Mouse (Mus musculus) myocyte (in vitro differentiated cells): ENCODE measurements around the gene Sh3tc1. TPM values are rescaled to one million over a fixed set of nuclear protein-coding genes. Genes with fewer than 3 reads are reported as not detected.

ENCODE experiments used
- H3K27me3 ChIP-seq: one replicate; pipeline ENCODE4 v1.6.1; 2011; ENCODE audit not compliant: control insufficient read depth, insufficient read depth, insufficient read length
- H3K36me3 ChIP-seq: one replicate; pipeline ENCODE4 v1.6.1; 2011; ENCODE audit not compliant: control insufficient read depth, insufficient read depth
- H3K4me2 ChIP-seq: one replicate; pipeline ENCODE4 v1.6.1; 2011; ENCODE audit warnings: low read depth, control low read depth
- H3K4me3 ChIP-seq: one replicate; pipeline ENCODE4 v1.5.1; 2011; ENCODE audit warnings: mild to moderate bottlenecking, control low read depth, moderate library complexity
- H3K79me2 ChIP-seq: one replicate; pipeline ENCODE4 v1.6.1; 2011; ENCODE audit not compliant: control insufficient read depth, insufficient read depth
- H3ac ChIP-seq: one replicate; pipeline ENCODE4 v1.6.1; 2011; ENCODE audit not compliant: control insufficient read depth, insufficient read length
- CEBPB ChIP-seq: IDR thresholded peaks from 2 replicates; pipeline ENCODE4 v1.6.1; 2011; ENCODE audit warnings: mild to moderate bottlenecking, moderate library complexity; ENCODE audit not compliant: poor library complexity, insufficient read depth, severe bottlenecking
- E2F4 ChIP-seq: IDR thresholded peaks from one replicate; pipeline ENCODE4 v1.6.1; 2011; ENCODE audit warnings: mild to moderate bottlenecking, control low read depth, moderate library complexity; ENCODE audit not compliant: insufficient read depth
- MAX ChIP-seq: IDR thresholded peaks from one replicate; pipeline ENCODE4 v1.6.1; 2011; ENCODE audit warnings: low read depth, mild to moderate bottlenecking, control low read depth
- MYOD1 ChIP-seq, 3 experiments: IDR thresholded peaks; one replicate each; pipeline ENCODE4 v1.6.1; 2011; ENCODE audit warnings: control low read depth in 2 of 3, low read depth in 2 of 3, mild to moderate bottlenecking in 2 of 3, moderate library complexity in 1 of 3; ENCODE audit not compliant: insufficient read length in 2 of 3, control insufficient read depth in 1 of 3
- MYOG ChIP-seq, 3 experiments: IDR thresholded peaks; one replicate each; pipeline ENCODE4 v1.6.1; 2011; ENCODE audit warnings: control low read depth in 2 of 3, low read depth in 2 of 3, mild to moderate bottlenecking in 2 of 3; ENCODE audit not compliant: insufficient read length in 2 of 3, control insufficient read depth in 1 of 3, insufficient read depth in 1 of 3
- POLR2A ChIP-seq: IDR thresholded peaks from one replicate; pipeline ENCODE4 v1.6.1; 2011; ENCODE audit warnings: low read depth, mild to moderate bottlenecking, control low read depth, moderate library complexity; ENCODE audit not compliant: insufficient read length
- POLR2AphosphoS2 ChIP-seq: IDR thresholded peaks from one replicate; pipeline ENCODE4 v1.6.1; 2011; ENCODE audit warnings: low read depth, control low read depth; ENCODE audit not compliant: insufficient read length
- REST ChIP-seq: IDR thresholded peaks from one replicate; pipeline ENCODE4 v1.6.1; 2011; ENCODE audit warnings: mild to moderate bottlenecking, control low read depth, moderate library complexity; ENCODE audit not compliant: insufficient read depth, insufficient read length
- SRF ChIP-seq: IDR thresholded peaks from one replicate; pipeline ENCODE4 v1.6.1; 2011; ENCODE audit warnings: low read depth; ENCODE audit not compliant: control insufficient read depth, insufficient read length
- TCF12 ChIP-seq: IDR thresholded peaks from one replicate; pipeline ENCODE4 v1.6.1; 2011; ENCODE audit warnings: mild to moderate bottlenecking, control low read depth; ENCODE audit not compliant: poor library complexity, insufficient read depth, severe bottlenecking
- TCF3 ChIP-seq: IDR thresholded peaks from one replicate; pipeline ENCODE4 v1.6.1; 2011; ENCODE audit warnings: low read depth, control low read depth; ENCODE audit not compliant: insufficient read length
- USF1 ChIP-seq: IDR thresholded peaks from one replicate; pipeline ENCODE4 v1.6.1; 2011; ENCODE audit warnings: low read depth, mild to moderate bottlenecking, control low read depth, moderate library complexity
- polyA plus RNA-seq: library from polyadenylated mRNA; unstranded; fragments of >200 nt; fragmentation: generic; extraction: Trizol; gene quantifications from one replicate; pipeline ENCODE4 v1.2.1, GENCODE M21; 2012; ENCODE audit warnings: missing spikeins

The Sh3tc1 gene
- polyA plus RNA-seq, result 0.26 TPM

DNA sequence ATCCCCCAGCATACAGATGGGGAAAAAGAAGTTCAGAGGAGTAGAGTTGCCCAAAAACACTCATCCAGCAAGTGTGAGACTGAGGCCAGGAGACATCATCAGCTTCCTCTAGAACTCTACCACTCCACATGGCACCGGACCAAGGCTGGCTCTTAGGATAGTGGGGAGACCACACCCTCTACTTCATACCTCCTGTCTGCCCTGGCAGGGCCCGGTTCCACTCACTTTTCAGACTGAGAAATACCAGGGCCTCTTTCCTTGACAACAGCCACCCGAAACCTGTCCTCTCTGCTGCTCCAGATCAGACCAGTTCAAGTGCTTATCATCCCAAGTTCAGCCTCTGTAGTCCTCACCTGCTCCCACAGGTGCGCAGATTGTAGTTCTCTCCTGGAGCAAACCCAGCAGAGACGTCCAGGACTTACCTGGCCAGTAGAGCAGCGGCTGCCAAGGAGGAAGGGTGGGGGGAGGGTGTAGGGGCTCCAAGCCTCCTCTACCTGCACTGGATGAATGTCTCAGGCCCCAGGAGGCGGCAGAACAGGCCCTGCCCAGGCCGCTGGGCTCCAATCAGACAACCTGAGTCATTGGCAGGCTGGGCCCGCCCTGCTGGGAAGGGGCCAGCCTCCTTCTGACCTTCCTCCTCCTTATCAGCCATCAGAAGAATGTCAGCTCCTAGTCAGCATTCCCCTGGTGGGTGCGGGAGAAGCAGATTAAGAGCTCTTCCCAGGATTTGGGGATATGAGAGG lies at the start of gene Sh3tc1:
Sh3tc1 (minus strand) TSS at position 452 of the 743 bp plus-strand sequence.
- Histone ChIP-seq H3K27me3 (peaks cover 12% of the 10 kb centered on the region), H3K4me3 (no peak within 1 kb of the TSS), H3K4me2 (no peak within 1 kb of the TSS), H3K36me3 (no peaks in the 10 kb centered on the region), H3K79me2 (no peaks in the 10 kb centered on the region), H3ac (no peak within 1 kb of the TSS)
- TF ChIP-seq MYOD1 (IDR thresholded peaks at IDR 0.05; ENCODE audit: control insufficient read depth in 1 of 3, insufficient read length in 2 of 3, low read depth in 2 of 3) (no peak), POLR2AphosphoS2 (no peak), POLR2A (no peak), TCF12 (no peak), TCF3 (no peak), MYOG (IDR thresholded peaks at IDR 0.05; ENCODE audit: control insufficient read depth in 1 of 3, insufficient read depth in 1 of 3, insufficient read length in 2 of 3, low read depth in 2 of 3) (no peak), SRF (no peak), E2F4 (no peak), REST (no peak), USF1 (no peak), MAX (no peak), CEBPB (no peak)

DNA sequence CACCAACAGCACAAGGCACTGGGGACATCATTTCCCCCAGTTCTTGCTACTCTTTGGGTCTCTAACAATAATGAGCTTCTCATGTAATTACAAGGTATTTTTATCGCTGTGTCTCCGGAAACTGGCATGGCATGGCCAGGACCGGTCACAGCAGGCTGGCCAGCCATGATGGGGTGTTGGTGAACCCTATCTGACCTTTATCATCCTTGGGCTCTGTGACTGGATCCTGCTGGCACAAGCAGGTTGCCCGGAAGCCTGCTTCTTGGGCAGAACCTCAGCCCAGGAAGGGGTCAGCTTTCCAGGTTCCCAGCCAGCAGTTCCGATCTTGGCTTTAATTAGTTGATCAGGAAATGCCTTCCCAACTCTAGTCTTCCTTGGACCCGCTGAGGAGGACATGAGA lies 48.9 kb upstream of the Sh3tc1 start:
- peaks cover 29% of the 10 kb centered on the region for H3K27me3 ChIP-seq
- no peaks in the 10 kb centered on the region for H3K79me2 ChIP-seq
- H3K36me3 ChIP-seq, result no peaks in the 10 kb centered on the region
- TF ChIP-seq SRF (no peak), MYOD1 (IDR thresholded peaks at IDR 0.05; ENCODE audit: control insufficient read depth in 1 of 3, insufficient read length in 2 of 3, low read depth in 2 of 3) (no peak), MYOG (IDR thresholded peaks at IDR 0.05; ENCODE audit: control insufficient read depth in 1 of 3, insufficient read depth in 1 of 3, insufficient read length in 2 of 3, low read depth in 2 of 3) (no peak), MAX (no peak), TCF3 (no peak), POLR2AphosphoS2 (no peak), POLR2A (no peak), E2F4 (no peak), CEBPB (no peak), TCF12 (no peak), USF1 (no peak), REST (no peak)
- H3K4me2 ChIP-seq, result no peak overlapping the region
- no peak overlapping the region for H3K4me3 ChIP-seq
- no peak overlapping the region for H3ac ChIP-seq

DNA sequence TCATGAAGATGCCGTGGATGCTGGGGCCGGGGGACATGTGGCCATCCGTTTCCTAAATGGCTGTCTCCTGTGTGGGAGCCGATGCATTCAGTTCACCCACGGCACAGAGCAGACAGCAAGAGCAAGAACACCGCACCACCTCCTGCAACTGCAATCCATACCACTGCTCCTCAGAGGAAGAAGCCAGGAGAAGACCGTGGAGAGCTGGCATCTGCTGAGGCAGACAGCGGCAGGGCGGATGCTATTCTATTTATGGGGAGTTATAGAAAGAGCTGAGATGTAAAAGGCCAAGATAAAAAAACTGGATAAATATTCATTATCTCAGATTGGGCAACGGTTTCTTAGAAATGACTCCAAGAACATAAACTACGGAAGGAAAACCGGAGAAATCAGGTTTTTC lies 48.1 kb upstream of the Sh3tc1 start:
- H3K27me3 ChIP-seq, result peaks cover 21% of the 10 kb centered on the region
- no peaks in the 10 kb centered on the region for H3K79me2 ChIP-seq
- TF ChIP-seq MYOG (IDR thresholded peaks at IDR 0.05; ENCODE audit: control insufficient read depth in 1 of 3, insufficient read depth in 1 of 3, insufficient read length in 2 of 3, low read depth in 2 of 3), result no peak
- no peak for TF ChIP-seq REST
- TF ChIP-seq MAX, result no peak
- no peak for TF ChIP-seq TCF12
- no peak for TF ChIP-seq POLR2AphosphoS2
- no peak for TF ChIP-seq SRF
- no peak for TF ChIP-seq CEBPB
- TF ChIP-seq POLR2A, result no peak
- no peak for TF ChIP-seq MYOD1 (IDR thresholded peaks at IDR 0.05; ENCODE audit: control insufficient read depth in 1 of 3, insufficient read length in 2 of 3, low read depth in 2 of 3)
- no peak for TF ChIP-seq TCF3
- no peak for TF ChIP-seq E2F4
- no peak for TF ChIP-seq USF1
- no peak overlapping the region for H3K4me3 ChIP-seq
- H3K4me2 ChIP-seq, result no peak overlapping the region
- no peaks in the 10 kb centered on the region for H3K36me3 ChIP-seq
- H3ac ChIP-seq, result no peak overlapping the region

DNA sequence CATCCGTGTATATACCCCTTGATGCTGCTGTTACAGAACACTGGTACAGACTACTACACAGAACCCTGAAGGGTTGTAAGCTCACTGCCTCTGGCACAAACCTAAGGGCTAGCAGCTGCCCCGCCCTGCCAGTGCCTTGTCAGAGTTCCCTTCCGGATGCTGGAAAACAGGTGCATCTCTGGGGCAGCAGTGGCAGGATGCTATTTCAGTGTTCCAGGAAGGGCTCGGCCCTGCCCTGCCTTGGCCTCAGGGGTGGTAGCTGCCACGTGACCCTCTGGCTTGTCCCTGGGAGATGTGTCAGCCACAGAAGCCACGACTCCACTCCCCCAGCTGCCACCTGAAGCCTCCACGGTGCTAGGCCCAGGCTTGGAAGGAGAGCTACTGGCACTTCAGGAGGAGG lies 46.1 kb upstream of the Sh3tc1 start:
- peak; percentile 73 to 96 (median 87) for TF ChIP-seq MYOD1 (IDR thresholded peaks at IDR 0.05; ENCODE audit: control insufficient read depth in 1 of 3, insufficient read length in 2 of 3, low read depth in 2 of 3)
- TF ChIP-seq TCF3, result peak; percentile 28
- no peak for TF ChIP-seq CEBPB
- peak; percentile 16 for TF ChIP-seq TCF12
- TF ChIP-seq POLR2A, result no peak
- no peak for TF ChIP-seq REST
- TF ChIP-seq POLR2AphosphoS2, result no peak
- peak; percentile 26 for TF ChIP-seq USF1
- TF ChIP-seq MAX, result no peak
- no peak for TF ChIP-seq E2F4
- TF ChIP-seq MYOG (IDR thresholded peaks at IDR 0.05; ENCODE audit: control insufficient read depth in 1 of 3, insufficient read depth in 1 of 3, insufficient read length in 2 of 3, low read depth in 2 of 3), result peak; percentile 34 to 80 (median 78)
- TF ChIP-seq SRF, result no peak
- Histone ChIP-seq H3K4me3 (no peak overlapping the region), H3K4me2 (peak overlapping the region; percentile 24), H3ac (no peak overlapping the region), H3K27me3 (peaks cover 21% of the 10 kb centered on the region), H3K79me2 (no peaks in the 10 kb centered on the region), H3K36me3 (no peaks in the 10 kb centered on the region)
